Mouse (Mus musculus): ENCODE measurements around the gene Kcnip2. TPM values are rescaled to one million over a fixed set of nuclear protein-coding genes. Genes with fewer than 3 reads are reported as not detected.

Kcnip2 gene
- polyA plus RNA-seq, 1 experiment from 2014 or later = 0.73 TPM

DNA sequence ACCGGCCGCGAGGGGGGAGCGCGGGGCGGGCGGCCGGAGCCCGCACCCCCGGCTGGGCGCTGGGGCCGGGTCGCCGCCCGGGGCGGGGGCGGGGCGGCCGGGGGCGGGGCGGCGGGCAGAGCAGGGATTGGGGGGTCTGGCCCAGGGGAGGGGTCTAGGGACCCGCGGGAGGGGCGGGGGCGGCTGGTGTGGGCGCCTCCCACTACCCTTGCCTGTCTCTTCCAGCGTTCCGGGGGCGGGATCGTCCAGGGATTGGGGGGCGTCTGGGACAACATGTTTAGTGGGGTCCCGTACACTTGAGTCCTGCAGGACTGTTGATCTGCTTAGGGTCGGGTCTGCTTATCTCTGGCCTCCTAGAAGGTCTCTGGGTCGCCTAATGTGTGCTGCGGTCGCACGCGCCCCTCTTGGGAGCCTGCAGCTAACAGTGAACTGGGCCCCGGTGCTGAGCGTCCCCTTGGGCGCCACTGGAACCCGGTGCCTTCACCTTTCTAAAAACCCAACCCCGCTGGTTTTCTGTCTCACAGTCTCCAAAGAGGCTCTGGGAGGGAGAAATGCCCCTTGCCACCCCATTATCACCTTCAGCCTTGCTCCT is 72.8 kb downstream of the Kcnip2 start:
- Histone ChIP-seq H3K27me3 (ENCODE audit: control insufficient read depth, insufficient read depth, low read length) (peaks cover 82% of the 10 kb centered on the region), H3K36me3 (ENCODE audit: control insufficient read depth, insufficient read depth, low read length) (no peaks in the 10 kb centered on the region), H3K4me1 (replicated peaks; ENCODE audit: control insufficient read depth, insufficient read depth, low read length) (peaks cover 8% of the 10 kb centered on the region), H3K4me3 (ENCODE audit: low read depth, low read length) (peak overlapping the region; percentile 29), H3K9me3 (ENCODE audit: control insufficient read depth, low read length) (no peaks in the 10 kb centered on the region), H3K27ac (ENCODE audit: low read depth, low read length) (no peak overlapping the region), H3K4me2 (replicated peaks; ENCODE audit: low read depth, low read length) (peak overlapping the region; percentile 59), H3K9ac (ENCODE audit: low read depth, low read length) (0 out of 2 replicates have a peak overlapping the region, but pooled peaks have one; percentile 15)
- DNase-seq (ENCODE audit: low spot score) (peak; percentile 50), ATAC-seq (ENCODE audit: low FRiP score) (no peak)
- 2% methylated on average over 19 of the region's 44 CpGs for WGBS

DNA sequence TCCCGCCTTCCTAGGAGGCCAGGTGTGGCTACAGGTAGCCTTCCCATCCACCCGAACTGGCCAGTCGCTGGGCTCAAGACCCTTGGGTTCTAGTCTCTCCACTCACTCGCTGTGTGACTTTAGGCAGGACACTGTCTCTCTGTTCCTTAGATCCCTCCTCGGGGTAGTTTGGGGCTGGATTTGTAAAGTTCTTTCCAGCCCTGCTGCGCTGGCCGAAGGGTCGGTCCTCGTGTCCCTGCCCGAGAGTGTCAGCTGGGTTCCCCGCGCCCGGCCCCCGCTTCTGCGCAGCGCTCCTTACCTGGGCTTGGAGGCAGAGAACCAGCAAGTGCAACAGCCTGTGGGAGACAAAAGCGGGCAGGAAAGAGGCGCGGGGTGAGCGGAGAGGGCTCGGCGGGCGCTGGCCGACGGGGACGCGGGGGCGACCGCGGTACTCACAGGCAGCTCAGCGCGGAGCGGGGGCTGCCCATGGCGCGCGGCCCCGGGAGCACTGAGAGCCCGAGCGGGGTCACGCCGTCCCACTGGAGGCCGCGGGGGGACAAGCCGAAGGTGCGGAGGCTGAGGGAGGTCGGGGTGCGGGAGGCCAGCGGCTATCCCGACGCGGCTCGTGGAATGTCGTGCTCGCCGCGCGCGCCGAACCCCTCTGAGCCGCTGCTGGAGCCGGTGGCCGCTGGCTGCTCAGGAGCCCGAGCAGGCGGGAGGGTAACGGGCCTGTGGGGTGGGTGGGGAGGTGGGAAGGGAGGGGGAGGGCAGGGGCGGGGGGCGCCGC is 73.5 kb downstream of the Kcnip2 start, which contains the start of gene Fgf8:
Fgf8 (minus strand) TSS at position 698 of the 766 bp plus-strand sequence.
- Histone ChIP-seq H3K4me2 (replicated peaks; ENCODE audit: low read depth, low read length) (peak within 1 kb of the TSS; percentile 59), H3K36me3 (ENCODE audit: control insufficient read depth, insufficient read depth, low read length) (no peaks in the 10 kb centered on the region), H3K27me3 (ENCODE audit: control insufficient read depth, insufficient read depth, low read length) (peaks cover 89% of the 10 kb centered on the region), H3K4me3 (ENCODE audit: low read depth, low read length) (peak within 1 kb of the TSS; percentile 29), H3K9ac (ENCODE audit: low read depth, low read length) (0 out of 2 replicates have a peak within 1 kb of the TSS, but pooled peaks have one; percentile 15), H3K9me3 (ENCODE audit: control insufficient read depth, low read length) (no peaks in the 10 kb centered on the region), H3K4me1 (replicated peaks; ENCODE audit: control insufficient read depth, insufficient read depth, low read length) (peaks cover 8% of the 10 kb centered on the region), H3K27ac (ENCODE audit: low read depth, low read length) (no peak within 1 kb of the TSS)
- WGBS = under 1% methylated on average over 61 of the region's 68 CpGs
- ATAC-seq (ENCODE audit: low FRiP score) (no peak), DNase-seq (ENCODE audit: low spot score) (peak; percentile 59)

Other genes with a start within 250 kb of the Kcnip2 start
- gene Fbxw4, start 155.7 kb downstream of the Kcnip2 start, polyA plus RNA-seq (2014; fragmentation: Nextera tagmentation; extraction: Ambion mirVana) = 2.0 and 3.5 TPM in 2 replicates
- 4.6 and 5.7 TPM in 2 replicates for gene Fgf8, start 73.1 kb downstream of the Kcnip2 start, polyA plus RNA-seq (2014; fragmentation: Nextera tagmentation; extraction: Ambion mirVana)
- 7.4 and 8.8 TPM in 2 replicates for gene Npm3, start 66.5 kb downstream of the Kcnip2 start, polyA plus RNA-seq (2014; fragmentation: Nextera tagmentation; extraction: Ambion mirVana)
- gene Mgea5, start 32.2 kb downstream of the Kcnip2 start, polyA plus RNA-seq (2014; fragmentation: Nextera tagmentation; extraction: Ambion mirVana) = 75.6 and 93.2 TPM in 2 replicates
- 13.7 and 15.3 TPM in 2 replicates for gene Armh3, start 182.4 kb upstream of the Kcnip2 start, polyA plus RNA-seq (2014; fragmentation: Nextera tagmentation; extraction: Ambion mirVana)
- gene Hps6, start 187.4 kb upstream of the Kcnip2 start, polyA plus RNA-seq (2014; fragmentation: Nextera tagmentation; extraction: Ambion mirVana) = 1.0 and 1.9 TPM in 2 replicates
- 42.7 and 45.8 TPM in 2 replicates for gene Pprc1, start 228.8 kb upstream of the Kcnip2 start, polyA plus RNA-seq (2014; fragmentation: Nextera tagmentation; extraction: Ambion mirVana)
- gene Ldb1, start 229.2 kb upstream of the Kcnip2 start, polyA plus RNA-seq (2014; fragmentation: Nextera tagmentation; extraction: Ambion mirVana) = 87.9 and 95.8 TPM in 2 replicates

Measured in hindbrain, embryonic 11.5 days (tissue).